Mouse (Mus musculus): ENCODE data around the gene Xpo1.
"Not testable (repeated sequence)": the region's sequence is repeated elsewhere in the genome, so short reads cannot be mapped to it uniquely, and the experiment has no call there.

The Xpo1 gene

GRCm38 (mm10) chr11:23284469-23284868 lies 28.6 kb downstream of the Xpo1 start:
- in situ Hi-C loops (cut with MboI; ENCODE audit: low pct_unique_long_range_greater_than_20kb in 1 of 2, low sequenced_read_pairs in 2 of 2, unreplicated experiment in 1 of 2): no loop called here

- in situ Hi-C loops (cut with MboI; ENCODE audit: low pct_unique_long_range_greater_than_20kb in 1 of 2, low sequenced_read_pairs in 2 of 2, unreplicated experiment in 1 of 2): loop anchor here in 1 of 2 experiments (5.0 kb wide), 1 partner anchor 287 kb away; no protein-coding TSS in a partner anchor
Observed at GRCm38 (mm10) chr11:23288866-23289265, 33.0 kb downstream of the Xpo1 start.

GRCm38 (mm10) chr11:23297379-23297778 lies 41.5 kb downstream of the Xpo1 start:
- in situ Hi-C loops (cut with MboI; ENCODE audit: low pct_unique_long_range_greater_than_20kb in 1 of 2, low sequenced_read_pairs in 2 of 2, unreplicated experiment in 1 of 2): no loop called here

GRCm38 (mm10) chr11:23298301-23298700 lies 42.5 kb downstream of the Xpo1 start:
- in situ Hi-C loops (cut with MboI; ENCODE audit: low pct_unique_long_range_greater_than_20kb in 1 of 2, low sequenced_read_pairs in 2 of 2, unreplicated experiment in 1 of 2): no loop called here

- in situ Hi-C loops (cut with MboI; ENCODE audit: low pct_unique_long_range_greater_than_20kb in 1 of 2, low sequenced_read_pairs in 2 of 2, unreplicated experiment in 1 of 2): no loop called here
Observed at GRCm38 (mm10) chr11:23299910-23300309, 44.1 kb downstream of the Xpo1 start.

GRCm38 (mm10) chr11:23303126-23303525 lies 47.3 kb downstream of the Xpo1 start:
- in situ Hi-C loops (cut with MboI; ENCODE audit: low pct_unique_long_range_greater_than_20kb in 1 of 2, low sequenced_read_pairs in 2 of 2, unreplicated experiment in 1 of 2): no loop called here

GRCm38 (mm10) chr11:23305101-23305672 lies 49.3 kb downstream of the Xpo1 start:
- in situ Hi-C loops (cut with MboI; ENCODE audit: low pct_unique_long_range_greater_than_20kb in 1 of 2, low sequenced_read_pairs in 2 of 2, unreplicated experiment in 1 of 2): not testable (repeated sequence)

GRCm38 (mm10) chr11:23305673-23306608 lies 50.1 kb downstream of the Xpo1 start:
- in situ Hi-C loops (cut with MboI; ENCODE audit: low pct_unique_long_range_greater_than_20kb in 1 of 2, low sequenced_read_pairs in 2 of 2, unreplicated experiment in 1 of 2): no loop called here

- in situ Hi-C loops (cut with MboI; ENCODE audit: low pct_unique_long_range_greater_than_20kb in 1 of 2, low sequenced_read_pairs in 2 of 2, unreplicated experiment in 1 of 2): no loop called here
Observed at GRCm38 (mm10) chr11:23306764-23307565, 51.1 kb downstream of the Xpo1 start, which contains the start of gene Usp34. Gene Usp34, plus strand, starts transcription at chr11:23306895.

GRCm38 (mm10) chr11:23307566-23307920 lies 51.7 kb downstream of the Xpo1 start:
- in situ Hi-C loops (cut with MboI; ENCODE audit: low pct_unique_long_range_greater_than_20kb in 1 of 2, low sequenced_read_pairs in 2 of 2, unreplicated experiment in 1 of 2): no loop called here

GRCm38 (mm10) chr11:23313496-23313895 lies 57.7 kb downstream of the Xpo1 start:
- in situ Hi-C loops (cut with MboI; ENCODE audit: low pct_unique_long_range_greater_than_20kb in 1 of 2, low sequenced_read_pairs in 2 of 2, unreplicated experiment in 1 of 2): no loop called here

- in situ Hi-C loops (cut with MboI; ENCODE audit: low pct_unique_long_range_greater_than_20kb in 1 of 2, low sequenced_read_pairs in 2 of 2, unreplicated experiment in 1 of 2): no loop called here
Observed at GRCm38 (mm10) chr11:23329413-23329812, 73.6 kb downstream of the Xpo1 start.

GRCm38 (mm10) chr11:23332136-23332535 lies 76.3 kb downstream of the Xpo1 start:
- in situ Hi-C loops (cut with MboI; ENCODE audit: low pct_unique_long_range_greater_than_20kb in 1 of 2, low sequenced_read_pairs in 2 of 2, unreplicated experiment in 1 of 2): no loop called here

GRCm38 (mm10) chr11:23335160-23335559 lies 79.3 kb downstream of the Xpo1 start:
- in situ Hi-C loops (cut with MboI; ENCODE audit: low pct_unique_long_range_greater_than_20kb in 1 of 2, low sequenced_read_pairs in 2 of 2, unreplicated experiment in 1 of 2): no loop called here

Measured in mouse embryonic stem cell (cell line).